Mouse (Mus musculus): ENCODE measurements around the gene 9130019O22Rik. TPM values are rescaled to one million over a fixed set of nuclear protein-coding genes. Genes with fewer than 3 reads are reported as not detected.
A peak's percentile ranks its signal among the peaks of the same experiment; 100 is the strongest.
"Not testable (repeated sequence)": the region's sequence is repeated elsewhere in the genome, so short reads cannot be mapped to it uniquely, and the experiment has no call there.

The 9130019O22Rik gene
- polyA plus RNA-seq, 1 experiment from 2014 or later, result 2.4 TPM

DNA sequence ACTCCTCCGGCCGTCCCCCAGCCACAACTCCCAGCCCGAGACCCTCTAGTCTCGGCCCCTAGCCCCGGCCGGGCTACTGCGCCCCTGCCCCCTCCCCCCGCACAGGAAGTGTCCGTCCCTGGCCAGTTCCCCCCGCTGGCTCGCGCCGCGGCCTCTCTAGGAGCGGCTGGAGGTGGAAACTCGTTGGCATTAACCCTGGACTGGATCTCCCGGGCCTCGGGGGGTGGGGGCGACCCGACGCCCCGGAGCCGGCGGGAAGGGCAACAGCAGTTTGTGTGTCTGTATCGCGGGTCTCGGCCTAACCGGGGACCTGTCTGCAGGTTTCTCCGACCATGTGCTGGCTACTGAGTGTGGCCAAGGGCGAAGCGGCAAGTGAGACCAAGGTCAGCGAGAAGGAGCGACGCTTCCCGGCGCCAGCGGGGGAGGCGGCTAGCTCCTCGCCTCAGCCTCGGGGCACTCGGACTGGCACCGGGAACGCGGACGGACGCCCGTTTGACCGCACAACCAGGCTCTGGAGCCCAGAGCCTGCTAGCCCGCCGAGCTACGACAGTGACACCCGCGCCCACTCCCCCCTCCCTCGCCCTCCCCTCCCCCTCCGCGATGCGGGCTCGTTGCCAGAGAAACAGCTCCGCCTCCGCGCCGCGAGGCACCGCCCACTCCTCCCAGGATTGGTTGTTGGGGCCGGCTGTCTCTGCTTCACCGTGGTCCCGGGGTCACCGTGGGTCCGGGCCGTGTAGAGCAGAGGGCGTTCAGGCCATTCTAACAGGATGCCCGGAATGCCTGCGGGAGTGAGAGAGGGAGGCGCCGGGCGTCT is 41.2 kb downstream of the 9130019O22Rik start, which contains the start of gene Zfp768:
Gene Zfp768 (minus strand): TSS at position 78 of the 814 bp plus-strand sequence.
- Histone ChIP-seq H3K27me3 (replicated peaks) (no peaks in the 10 kb centered on the region), H3K27ac (peak within 1 kb of the TSS; percentile 82), H3K4me3 (peak within 1 kb of the TSS; percentile 79), H3K9ac (peak within 1 kb of the TSS; percentile 80), H3K9me3 (replicated peaks) (no peaks in the 10 kb centered on the region), H3K4me2 (peak within 1 kb of the TSS; percentile 96), H3K36me3 (peaks cover 24% of the 10 kb centered on the region), H3K4me1 (peaks cover 46% of the 10 kb centered on the region)
- WGBS (ENCODE audit: insufficient replicate concordance), result 2% methylated on average over 75 of the region's 76 CpGs
- ATAC-seq, result peak; percentile 86

DNA sequence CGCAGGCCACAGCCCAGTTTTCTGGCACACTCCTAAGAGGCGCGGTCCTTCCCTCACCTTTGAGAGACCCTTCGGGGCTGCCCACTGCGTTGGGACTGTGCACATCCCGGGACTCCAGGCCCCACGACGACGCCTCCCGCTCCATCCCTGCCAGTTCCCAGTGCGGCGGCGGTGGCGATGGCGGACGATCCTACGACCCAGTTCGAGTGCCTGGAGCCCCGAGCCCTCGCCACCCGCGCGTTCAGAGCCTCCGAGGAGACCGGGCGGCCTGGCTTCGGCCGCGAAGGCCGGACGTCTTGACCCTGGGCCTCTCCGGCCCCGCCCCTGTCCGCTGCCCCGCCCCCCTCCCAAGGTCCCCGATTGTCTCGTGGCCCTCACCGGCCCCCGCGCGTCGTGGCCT is 41.9 kb downstream of the 9130019O22Rik start:
- H3K4me2 ChIP-seq, result peak overlapping the region; percentile 96
- peaks cover 24% of the 10 kb centered on the region for H3K36me3 ChIP-seq
- peak overlapping the region; percentile 79 for H3K4me3 ChIP-seq
- ATAC-seq, result peak; percentile 25
- H3K9ac ChIP-seq, result peak overlapping the region; percentile 80
- H3K4me1 ChIP-seq, result peaks cover 46% of the 10 kb centered on the region
- peak overlapping the region; percentile 82 for H3K27ac ChIP-seq
- WGBS (ENCODE audit: insufficient replicate concordance), result under 1% methylated on average over 39 of the region's 42 CpGs
- no peaks in the 10 kb centered on the region for H3K27me3 ChIP-seq (replicated peaks)
- no peaks in the 10 kb centered on the region for H3K9me3 ChIP-seq (replicated peaks)

DNA sequence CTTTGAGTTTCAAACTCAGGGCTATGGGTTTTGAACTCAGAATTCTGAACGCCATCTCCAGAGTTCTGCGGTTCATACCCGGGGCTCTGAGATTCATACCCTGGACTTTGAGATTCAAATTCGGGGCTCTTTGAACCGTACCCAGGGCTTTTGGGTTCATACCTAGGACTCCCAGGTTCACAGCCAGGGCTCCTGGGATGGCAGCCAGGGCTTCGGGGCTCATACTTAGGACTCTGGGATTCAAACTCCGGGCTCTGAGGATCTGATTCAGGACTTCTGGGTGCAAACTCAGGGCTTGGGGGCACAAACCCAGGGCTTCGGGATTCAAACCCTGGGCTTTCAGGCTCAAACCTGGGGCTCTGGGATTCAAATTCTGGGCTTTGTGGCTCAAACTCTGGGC is 42.6 kb downstream of the 9130019O22Rik start:
- peak overlapping the region; percentile 79 for H3K4me3 ChIP-seq
- no peaks in the 10 kb centered on the region for H3K27me3 ChIP-seq (replicated peaks)
- H3K9me3 ChIP-seq (replicated peaks), result no peaks in the 10 kb centered on the region
- 82% methylated on average over 8 of the region's 8 CpGs for WGBS (ENCODE audit: insufficient replicate concordance)
- peak overlapping the region; percentile 96 for H3K4me2 ChIP-seq
- H3K36me3 ChIP-seq, result peaks cover 24% of the 10 kb centered on the region
- ATAC-seq, result no peak
- H3K27ac ChIP-seq, result no peak overlapping the region
- peaks cover 46% of the 10 kb centered on the region for H3K4me1 ChIP-seq
- H3K9ac ChIP-seq, result peak overlapping the region; percentile 80; the same call in 1 of the 2 replicates

DNA sequence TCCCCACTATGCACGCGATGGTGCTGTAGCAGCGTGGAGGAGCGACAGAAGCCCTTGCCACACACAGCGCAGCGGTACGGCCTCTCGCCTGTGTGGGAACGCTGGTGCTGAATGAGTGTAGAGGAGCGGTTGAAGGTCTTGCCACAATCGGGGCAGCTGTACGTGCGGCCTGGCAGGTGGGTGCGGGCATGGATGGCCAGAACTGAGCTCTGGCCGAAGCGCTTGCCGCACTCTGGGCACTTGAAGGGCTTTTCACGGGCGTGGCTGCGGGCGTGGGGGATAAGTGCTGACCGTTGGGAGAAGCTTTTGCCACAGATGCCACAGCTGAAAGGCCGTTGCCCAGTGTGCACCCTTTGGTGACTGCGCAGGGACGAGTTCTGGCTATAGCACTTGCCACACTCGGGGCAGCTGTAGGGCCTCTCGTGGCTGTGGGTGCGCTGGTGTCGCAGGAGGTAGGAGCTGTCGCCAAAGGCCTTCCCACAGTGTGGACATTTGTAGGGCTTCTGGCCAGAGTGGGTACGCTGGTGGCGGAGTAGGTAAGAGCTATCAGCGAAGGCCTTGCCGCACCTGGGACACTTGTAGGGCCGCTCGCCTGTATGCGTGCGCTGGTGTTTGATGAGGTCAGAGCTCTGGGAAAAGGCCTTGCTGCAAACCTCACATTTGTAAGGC is 43.5 kb downstream of the 9130019O22Rik start:
- Histone ChIP-seq H3K27me3 (replicated peaks) (no peaks in the 10 kb centered on the region), H3K4me3 (no peak overlapping the region), H3K4me2 (no peak overlapping the region), H3K9ac (no peak overlapping the region), H3K36me3 (peaks cover 24% of the 10 kb centered on the region), H3K4me1 (peaks cover 46% of the 10 kb centered on the region), H3K9me3 (replicated peaks) (no peaks in the 10 kb centered on the region), H3K27ac (no peak overlapping the region)
- 87% methylated on average over 38 of the region's 38 CpGs for WGBS (ENCODE audit: insufficient replicate concordance)
- ATAC-seq, result no peak

DNA sequence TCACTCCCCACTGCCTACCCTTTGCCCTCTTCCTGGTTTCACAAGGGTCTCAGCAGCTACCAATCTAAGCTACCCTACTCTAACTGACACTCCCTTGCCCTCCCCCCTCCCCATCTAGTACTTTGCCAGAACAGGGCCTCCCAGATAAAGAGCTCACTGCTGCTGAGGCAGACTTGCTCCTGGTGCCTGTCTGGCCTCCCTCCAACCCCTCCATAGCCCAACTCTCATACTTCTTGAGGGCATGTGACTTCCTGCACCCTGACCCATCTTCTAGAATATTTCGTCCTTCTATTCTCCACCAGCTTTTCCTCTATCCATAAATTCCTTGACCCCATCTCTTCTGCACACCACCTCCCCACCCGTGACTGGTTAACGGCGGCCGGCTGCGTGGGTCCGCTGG is 44.1 kb downstream of the 9130019O22Rik start:
- H3K27me3 ChIP-seq (replicated peaks), result no peaks in the 10 kb centered on the region
- no peaks in the 10 kb centered on the region for H3K9me3 ChIP-seq (replicated peaks)
- no peak overlapping the region for H3K4me3 ChIP-seq
- H3K36me3 ChIP-seq, result peaks cover 24% of the 10 kb centered on the region
- WGBS (ENCODE audit: insufficient replicate concordance), result 85% methylated on average over 7 of the region's 7 CpGs
- H3K9ac ChIP-seq, result no peak overlapping the region
- no peak overlapping the region for H3K4me2 ChIP-seq
- no peak overlapping the region for H3K27ac ChIP-seq
- peaks cover 46% of the 10 kb centered on the region for H3K4me1 ChIP-seq
- ATAC-seq, result no peak

DNA sequence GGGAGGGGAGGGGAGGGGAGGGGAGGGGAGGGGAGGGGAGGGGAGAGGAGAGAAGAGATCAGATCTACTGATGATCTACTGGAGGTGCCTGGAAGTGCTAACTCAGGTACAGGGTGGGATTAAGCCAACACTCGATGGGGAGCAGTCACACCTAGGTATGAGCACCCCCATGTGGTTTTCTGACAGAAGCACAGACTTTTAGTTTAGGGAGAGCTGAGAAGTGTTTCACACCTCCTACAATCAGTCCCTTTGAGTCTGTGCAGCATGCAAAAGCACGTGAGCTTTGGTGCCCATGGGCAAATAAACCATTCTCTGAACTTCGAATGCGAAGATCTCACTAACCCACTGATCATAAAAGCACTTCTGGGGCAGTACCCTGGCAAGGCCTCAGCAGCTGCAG is 44.6 kb downstream of the 9130019O22Rik start:
- H3K9ac ChIP-seq, result no peak overlapping the region
- peaks cover 24% of the 10 kb centered on the region for H3K36me3 ChIP-seq
- H3K4me2 ChIP-seq, result no peak overlapping the region
- peaks cover 44% of the 10 kb centered on the region for H3K4me1 ChIP-seq
- 43% methylated on average over 4 of the region's 4 CpGs for WGBS (ENCODE audit: insufficient replicate concordance)
- no peaks in the 10 kb centered on the region for H3K27me3 ChIP-seq (replicated peaks)
- ATAC-seq, result no peak
- H3K27ac ChIP-seq, result no peak overlapping the region
- no peaks in the 10 kb centered on the region for H3K9me3 ChIP-seq (replicated peaks)
- H3K4me3 ChIP-seq, result no peak overlapping the region

DNA sequence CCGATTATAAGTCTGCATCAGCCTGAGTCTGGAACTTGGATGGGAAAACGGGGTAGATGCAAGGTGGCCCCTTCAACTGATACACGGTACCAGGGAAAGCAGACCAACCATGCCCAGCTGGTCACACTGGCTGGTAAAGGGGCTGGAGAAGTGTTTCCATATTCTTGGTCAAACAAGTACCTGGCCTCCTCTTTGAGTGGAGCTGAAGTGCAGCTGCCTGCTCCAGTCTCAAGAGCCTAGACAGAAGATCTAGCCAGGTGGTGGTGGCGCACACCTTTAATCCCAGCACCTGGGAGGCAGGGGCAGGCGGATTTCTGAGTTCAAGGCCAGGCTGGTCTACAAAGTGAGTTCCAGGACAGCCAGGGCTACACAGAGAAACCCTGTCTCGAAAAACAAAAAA is 45.1 kb downstream of the 9130019O22Rik start:
- Histone ChIP-seq H3K4me1 (peaks cover 39% of the 10 kb centered on the region), H3K36me3 (peaks cover 24% of the 10 kb centered on the region)
- not testable (repeated sequence) for H3K9ac ChIP-seq; H3K27me3 ChIP-seq (replicated peaks); ATAC-seq; H3K4me2 ChIP-seq; H3K9me3 ChIP-seq (replicated peaks); H3K4me3 ChIP-seq; H3K27ac ChIP-seq
- WGBS (ENCODE audit: insufficient replicate concordance), result 75% methylated on average over 6 of the region's 6 CpGs

DNA sequence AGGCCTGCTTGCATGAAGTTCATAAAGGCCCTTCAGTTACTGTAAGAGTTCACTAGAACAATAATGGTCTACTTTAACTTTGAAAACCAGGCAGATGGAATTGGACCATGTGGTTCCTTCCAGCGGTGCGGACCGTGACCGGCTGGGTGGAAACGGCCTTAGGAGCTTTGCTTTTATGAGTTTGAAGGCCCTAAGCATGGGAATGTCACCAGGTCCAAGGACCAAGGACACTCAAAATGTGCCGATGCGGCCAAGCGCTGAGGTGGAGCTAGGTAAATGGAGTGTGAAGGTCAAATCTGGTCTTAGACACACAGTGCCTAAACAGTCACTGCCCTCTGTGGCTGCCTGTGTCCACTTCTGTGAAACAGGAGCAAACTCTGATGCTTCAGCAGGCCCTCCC is 45.6 kb downstream of the 9130019O22Rik start:
- Histone ChIP-seq H3K4me2 (no peak overlapping the region), H3K27me3 (replicated peaks) (no peaks in the 10 kb centered on the region), H3K9me3 (replicated peaks) (no peaks in the 10 kb centered on the region), H3K36me3 (peaks cover 24% of the 10 kb centered on the region), H3K4me1 (peaks cover 34% of the 10 kb centered on the region), H3K27ac (no peak overlapping the region), H3K9ac (no peak overlapping the region), H3K4me3 (no peak overlapping the region)
- WGBS (ENCODE audit: insufficient replicate concordance), result 91% methylated on average over 8 of the region's 8 CpGs
- no peak for ATAC-seq

DNA sequence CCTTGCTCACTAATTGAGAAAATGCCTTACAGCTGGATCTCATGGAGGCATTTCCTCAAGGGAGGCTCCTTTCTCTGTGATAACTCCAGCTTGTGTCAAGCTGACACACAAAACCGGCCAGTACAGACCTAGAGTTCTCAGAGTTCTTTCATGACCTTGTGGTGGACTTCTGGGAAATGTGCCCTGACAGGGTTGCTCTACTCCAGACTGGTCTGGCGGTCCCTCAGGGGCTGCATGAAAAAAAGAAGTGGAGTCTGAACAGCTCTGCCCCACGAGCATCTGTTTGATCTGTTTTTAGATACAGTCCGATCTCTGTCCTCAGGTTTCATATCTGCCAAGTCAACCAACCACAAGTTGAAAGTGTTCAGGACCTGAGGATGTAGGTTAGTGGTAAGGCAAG is 49.3 kb downstream of the 9130019O22Rik start:
- no peak overlapping the region for H3K27ac ChIP-seq
- peaks cover 5% of the 10 kb centered on the region for H3K4me1 ChIP-seq
- H3K4me3 ChIP-seq, result no peak overlapping the region
- no peaks in the 10 kb centered on the region for H3K27me3 ChIP-seq (replicated peaks)
- H3K9me3 ChIP-seq (replicated peaks), result no peaks in the 10 kb centered on the region
- H3K9ac ChIP-seq, result no peak overlapping the region
- 39% methylated on average over 4 of the region's 4 CpGs for WGBS (ENCODE audit: insufficient replicate concordance)
- H3K4me2 ChIP-seq, result no peak overlapping the region
- no peak for ATAC-seq
- peaks cover 9% of the 10 kb centered on the region; the same call in 1 of the 2 replicates for H3K36me3 ChIP-seq

DNA sequence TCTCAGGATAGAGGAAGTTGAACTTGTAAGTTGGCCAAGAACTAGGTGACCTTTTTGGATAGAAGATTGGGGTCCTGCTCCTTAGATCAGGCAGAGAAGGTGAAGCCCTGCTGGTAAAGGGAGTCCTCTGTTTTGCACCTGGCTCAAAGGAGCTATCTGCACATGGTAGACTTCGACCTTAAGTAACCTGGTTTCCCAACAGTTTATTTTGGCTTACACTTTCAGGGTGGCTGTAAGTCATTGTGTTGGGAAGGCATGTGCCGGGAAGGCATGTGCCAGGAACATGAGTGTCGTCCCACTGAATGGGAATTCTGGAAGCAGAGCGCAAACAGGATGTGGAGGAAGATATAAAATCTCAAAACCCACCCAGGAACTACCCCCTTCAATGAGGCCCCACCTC is 51.4 kb downstream of the 9130019O22Rik start:
- Histone ChIP-seq H3K9me3 (replicated peaks) (no peaks in the 10 kb centered on the region), H3K27me3 (replicated peaks) (no peaks in the 10 kb centered on the region), H3K36me3 (no peaks in the 10 kb centered on the region), H3K4me1 (no peaks in the 10 kb centered on the region), H3K27ac (no peak overlapping the region), H3K4me2 (no peak overlapping the region), H3K9ac (no peak overlapping the region), H3K4me3 (no peak overlapping the region)
- 65% methylated on average over 4 of the region's 4 CpGs for WGBS (ENCODE audit: insufficient replicate concordance)
- ATAC-seq, result no peak

DNA sequence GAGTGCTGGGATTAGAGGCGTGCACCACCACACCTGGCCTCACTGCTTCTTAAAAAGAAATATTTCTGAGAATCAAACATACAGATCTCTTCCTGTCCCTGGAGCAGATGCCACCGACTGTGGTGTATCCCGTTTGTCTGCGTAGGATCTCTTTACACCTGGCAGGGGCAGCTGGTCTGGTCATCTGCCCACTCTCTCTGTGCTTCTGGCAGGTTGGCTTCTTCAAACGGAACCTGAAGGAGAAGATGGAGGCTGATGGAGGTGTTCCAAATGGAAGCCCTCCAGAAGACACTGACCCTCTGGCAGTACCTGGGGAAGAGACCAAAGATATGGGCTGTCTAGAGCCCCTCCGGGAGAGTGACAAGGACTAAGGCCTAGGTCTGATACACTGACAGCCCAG is 53.7 kb downstream of the 9130019O22Rik start:
- H3K4me1 ChIP-seq, result no peaks in the 10 kb centered on the region
- WGBS (ENCODE audit: insufficient replicate concordance), result 78% methylated on average over 6 of the region's 6 CpGs
- no peaks in the 10 kb centered on the region for H3K27me3 ChIP-seq (replicated peaks)
- no peak overlapping the region for H3K27ac ChIP-seq
- H3K9me3 ChIP-seq (replicated peaks), result no peaks in the 10 kb centered on the region
- no peak for ATAC-seq
- H3K4me2 ChIP-seq, result no peak overlapping the region
- no peaks in the 10 kb centered on the region for H3K36me3 ChIP-seq
- H3K9ac ChIP-seq, result no peak overlapping the region
- no peak overlapping the region for H3K4me3 ChIP-seq

Data from liver, embryonic 12.5 days (tissue).